Mouse (Mus musculus) forebrain, embryonic 11.5 days (tissue): ENCODE measurements around the gene Plek. TPM values are rescaled to one million over a fixed set of nuclear protein-coding genes. Genes with fewer than 3 reads are reported as not detected.

Source experiments
- ATAC-seq: fragments of 200-750 bp; cut with Nextera tagmentation; replicated peaks from 2 replicates; pipeline ENCODE4 v1.8.0; 2017; ENCODE audit warnings: moderate TSS enrichment; ENCODE audit not compliant: low FRiP score
- DNase-seq: peaks from one replicate; pipeline ENCODE4 v3.0.0-alpha.2; 2017; ENCODE audit warnings: low spot score
- H3K27ac ChIP-seq: fragments of 300-500 bp; sonication (generic); 2 replicates; pipeline ENCODE4 v1.5.1; 2014; ENCODE audit warnings: low read depth, low read length
- H3K27me3 ChIP-seq: fragments of 300-500 bp; sonication (generic); 2 replicates; pipeline ENCODE4 v1.6.1; 2014; ENCODE audit warnings: mild to moderate bottlenecking, low read length, mixed read lengths; ENCODE audit not compliant: control insufficient read depth, insufficient read depth
- H3K36me3 ChIP-seq: fragments of 300-500 bp; sonication (generic); 2 replicates; pipeline ENCODE4 v1.6.1; 2014; ENCODE audit warnings: mild to moderate bottlenecking, low read length, moderate library complexity, mixed read lengths; ENCODE audit not compliant: control insufficient read depth, insufficient read depth
- H3K4me1 ChIP-seq: fragments of 300-500 bp; sonication (generic); replicated peaks from 2 replicates; pipeline ENCODE4 v1.6.1; 2014; ENCODE audit warnings: low read length, mixed read lengths; ENCODE audit not compliant: control insufficient read depth, insufficient read depth
- H3K4me2 ChIP-seq: fragments of 300-500 bp; sonication (generic); 2 replicates; pipeline ENCODE4 v1.6.1; 2014; ENCODE audit warnings: low read depth, mild to moderate bottlenecking, low read length, moderate library complexity, mixed read lengths; ENCODE audit not compliant: severe bottlenecking
- H3K4me3 ChIP-seq: fragments of 300-500 bp; sonication (generic); 2 replicates; pipeline ENCODE4 v1.5.1; 2014; ENCODE audit warnings: low read depth, low read length
- H3K9ac ChIP-seq: fragments of 300-500 bp; sonication (generic); 2 replicates; pipeline ENCODE4 v1.6.1; 2014; ENCODE audit warnings: low read length
- H3K9me3 ChIP-seq: fragments of 300-500 bp; sonication (generic); 2 replicates; pipeline ENCODE4 v1.6.1; 2016; ENCODE audit warnings: low read length, mixed read lengths; ENCODE audit not compliant: control insufficient read depth
- WGBS: fragments of 180-500 bp; shearing (Covaris S2); extraction: QIAGEN DNeasy Blood & Tissue Kit; methylation state at CpG from one replicate; pipeline ENCODE4 v1.1.7; 2014; 5-methylcytosine and 5-hydroxymethylcytosine counted together
- polyA plus RNA-seq: library from polyadenylated mRNA; unstranded; fragments of >200 nt; fragmentation: Nextera tagmentation; extraction: Ambion mirVana; gene quantifications from 2 replicates; pipeline ENCODE4 v1.2.1, GENCODE M21; 2014

Gene Plek
- polyA plus RNA-seq, 1 experiment from 2014 or later, result 6.0 TPM

DNA sequence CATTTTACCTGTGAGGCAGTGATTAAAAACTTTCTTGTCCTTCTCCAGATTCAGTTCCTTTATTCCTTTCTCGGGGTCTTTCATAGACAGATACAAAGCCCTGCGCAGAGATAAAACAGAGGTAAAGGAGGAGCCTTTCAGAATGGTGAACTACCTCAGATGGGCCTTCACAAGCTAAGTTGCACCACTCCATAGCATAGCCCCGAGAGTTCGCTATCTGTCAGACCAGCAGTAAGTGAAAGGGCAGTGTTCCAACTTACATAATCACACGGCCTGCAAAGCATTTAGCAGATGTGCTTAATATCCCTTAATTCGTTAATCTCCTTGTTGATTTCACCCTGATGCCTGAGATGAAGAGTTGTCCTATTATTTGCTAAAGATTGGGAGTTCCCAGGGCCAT, 59.3 kb downstream of the Plek start:
- H3K4me2 ChIP-seq, result no peak overlapping the region
- 80% methylated on average over 6 of the region's 6 CpGs for WGBS
- no peaks in the 10 kb centered on the region for H3K9me3 ChIP-seq
- no peak overlapping the region for H3K9ac ChIP-seq
- H3K4me1 ChIP-seq, result no peaks in the 10 kb centered on the region
- H3K36me3 ChIP-seq, result no peaks in the 10 kb centered on the region
- H3K4me3 ChIP-seq, result no peak overlapping the region
- DNase-seq, result no peak
- no peak overlapping the region for H3K27ac ChIP-seq
- H3K27me3 ChIP-seq, result no peaks in the 10 kb centered on the region
- ATAC-seq, result no peak

DNA sequence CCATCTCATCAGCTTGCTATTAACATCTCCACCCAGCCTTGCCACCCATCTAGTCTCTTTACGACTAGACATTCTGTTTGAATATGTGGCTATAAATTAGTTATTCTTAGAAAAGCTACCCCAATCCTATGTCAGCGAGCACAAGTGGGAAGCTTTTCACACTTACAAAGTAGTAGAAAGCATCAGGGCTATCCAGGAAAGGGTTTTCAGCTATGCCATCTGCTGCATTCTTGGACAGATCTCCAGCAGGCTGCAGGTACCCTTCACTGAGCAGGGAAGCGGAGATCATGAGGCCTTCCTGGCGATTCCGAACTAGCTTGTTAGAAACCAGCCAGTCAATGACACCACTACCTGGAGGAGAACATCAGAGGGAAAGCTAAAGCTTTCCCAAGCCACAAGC, 62.3 kb downstream of the Plek start:
- Histone ChIP-seq H3K27me3 (no peaks in the 10 kb centered on the region), H3K9me3 (no peaks in the 10 kb centered on the region), H3K4me2 (no peak overlapping the region), H3K27ac (no peak overlapping the region), H3K9ac (no peak overlapping the region), H3K36me3 (no peaks in the 10 kb centered on the region), H3K4me3 (no peak overlapping the region), H3K4me1 (no peaks in the 10 kb centered on the region)
- ATAC-seq, result no peak
- DNase-seq, result no peak
- 91% methylated on average over 5 of the region's 5 CpGs for WGBS

DNA sequence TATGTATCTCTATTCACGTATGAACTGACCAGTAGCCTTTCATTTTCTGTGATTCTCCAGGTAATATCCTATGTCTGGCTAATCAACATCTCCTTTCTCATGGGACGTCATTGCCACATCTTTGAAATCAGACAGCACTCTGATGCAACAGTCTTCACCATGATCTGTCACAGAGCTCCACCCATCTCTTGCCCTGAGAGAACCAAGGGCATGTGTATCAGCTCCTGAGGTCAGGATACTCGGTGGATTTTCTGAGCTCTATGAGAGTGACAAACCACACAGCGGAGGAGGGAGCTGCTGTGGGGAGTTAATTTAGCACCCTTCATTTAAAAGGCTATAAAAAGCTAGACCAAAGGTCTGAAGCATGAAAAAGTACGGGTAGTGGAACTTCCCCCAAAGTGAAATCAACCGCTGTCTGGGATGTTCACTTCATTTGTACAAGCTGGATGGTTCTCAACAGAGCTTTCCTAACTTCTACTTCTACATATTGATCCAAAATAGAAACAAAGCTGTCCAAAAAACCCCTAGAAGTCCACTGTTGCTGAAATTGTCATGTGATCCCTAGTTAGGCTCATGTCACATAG, 64.3 kb downstream of the Plek start:
- H3K27ac ChIP-seq, result no peak overlapping the region
- no peaks in the 10 kb centered on the region for H3K27me3 ChIP-seq
- no peak overlapping the region for H3K9ac ChIP-seq
- 82% methylated on average over 6 of the region's 6 CpGs for WGBS
- ATAC-seq (no peak), DNase-seq (no peak)
- H3K4me2 ChIP-seq, result no peak overlapping the region
- H3K36me3 ChIP-seq, result no peaks in the 10 kb centered on the region
- no peak overlapping the region for H3K4me3 ChIP-seq
- H3K9me3 ChIP-seq, result no peaks in the 10 kb centered on the region
- no peaks in the 10 kb centered on the region for H3K4me1 ChIP-seq

DNA sequence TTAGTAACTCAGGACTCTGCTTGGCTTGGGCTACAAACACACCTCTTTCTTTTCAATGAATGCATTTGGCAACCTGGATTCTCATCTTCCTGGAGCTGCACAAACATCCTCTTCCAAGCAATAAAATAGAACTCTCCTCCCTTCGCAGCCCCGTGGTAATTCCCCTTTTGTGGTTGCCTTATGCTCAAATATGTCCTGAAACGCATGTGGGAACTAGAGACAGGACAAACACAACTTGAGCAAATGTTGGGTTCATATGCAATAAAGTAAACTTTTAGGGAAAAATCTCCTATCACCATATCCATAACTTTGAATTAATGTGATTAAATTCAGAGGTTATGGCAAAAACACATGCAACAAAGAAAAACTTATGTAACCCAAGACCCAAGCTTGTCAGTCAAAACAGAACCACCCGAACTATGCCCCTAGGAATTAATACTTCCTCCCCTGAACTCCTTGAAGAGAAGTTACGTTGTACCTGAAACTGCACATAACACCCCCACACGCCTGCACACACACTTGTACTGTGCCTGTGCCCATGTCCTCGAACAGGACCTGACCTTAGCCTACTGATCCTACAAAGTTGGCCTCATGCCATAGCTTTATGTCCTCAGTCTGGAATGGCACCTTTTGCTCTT, 65.5 kb downstream of the Plek start:
- H3K27ac ChIP-seq, result no peak overlapping the region
- no peaks in the 10 kb centered on the region for H3K27me3 ChIP-seq
- H3K4me3 ChIP-seq, result no peak overlapping the region
- ATAC-seq (no peak), DNase-seq (no peak)
- no peak overlapping the region for H3K9ac ChIP-seq
- no peaks in the 10 kb centered on the region for H3K36me3 ChIP-seq
- whole genome bisulfite sequencing, result 86% methylated on average over 7 of the region's 7 CpGs
- H3K9me3 ChIP-seq, result no peaks in the 10 kb centered on the region
- no peaks in the 10 kb centered on the region for H3K4me1 ChIP-seq
- no peak overlapping the region for H3K4me2 ChIP-seq

DNA sequence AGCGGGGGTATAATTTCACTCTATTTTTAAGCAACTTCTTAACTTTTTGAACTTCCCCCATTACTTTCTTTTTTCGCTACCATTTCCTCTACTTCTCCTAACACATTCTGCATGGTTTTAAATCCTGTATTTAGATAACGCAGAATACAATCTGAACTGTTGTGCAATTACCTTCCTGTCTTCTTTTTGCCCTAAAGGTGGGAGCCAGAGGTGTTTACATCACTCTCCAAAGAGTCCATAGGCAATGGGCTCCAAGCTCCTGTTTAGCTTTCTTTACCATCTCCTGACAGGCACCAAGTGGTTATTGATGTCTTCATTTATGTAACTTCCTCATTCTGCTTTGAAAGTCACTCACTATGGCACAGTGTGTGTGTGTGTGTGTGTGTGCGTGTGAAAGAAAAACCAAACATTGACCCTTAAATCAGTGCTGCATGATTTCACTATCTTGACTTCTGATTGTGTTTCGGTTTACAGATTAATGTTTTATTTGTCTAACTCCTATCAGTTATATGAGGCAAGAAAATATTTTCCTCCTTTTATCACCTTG, 73.9 kb downstream of the Plek start:
- WGBS, result 86% methylated on average over 5 of the region's 5 CpGs
- H3K36me3 ChIP-seq, result no peaks in the 10 kb centered on the region
- no peak overlapping the region for H3K4me2 ChIP-seq
- H3K9me3 ChIP-seq, result no peaks in the 10 kb centered on the region
- H3K27ac ChIP-seq, result no peak overlapping the region
- DNase-seq (no peak), ATAC-seq (no peak)
- H3K9ac ChIP-seq, result no peak overlapping the region
- no peak overlapping the region for H3K4me3 ChIP-seq
- no peaks in the 10 kb centered on the region for H3K27me3 ChIP-seq
- no peaks in the 10 kb centered on the region for H3K4me1 ChIP-seq

DNA sequence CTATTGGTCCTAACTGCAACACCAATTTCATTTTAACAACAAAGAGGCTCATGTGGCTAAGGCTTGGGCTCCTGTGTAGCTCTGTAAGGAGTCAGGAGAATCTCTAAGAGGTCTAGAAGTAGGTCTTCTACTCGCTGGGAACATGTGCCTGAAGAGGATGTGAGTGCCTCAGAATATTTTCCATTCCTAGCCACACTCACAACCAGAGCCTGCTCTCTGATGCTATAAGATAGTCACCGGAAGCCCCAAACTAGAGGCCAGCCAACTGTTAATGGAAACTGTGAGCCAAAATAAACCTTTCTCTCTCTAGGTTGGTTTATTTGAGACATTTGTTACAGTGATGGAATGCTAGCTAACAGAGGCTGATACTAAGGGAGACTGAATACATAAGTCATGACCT, 74.6 kb downstream of the Plek start:
- WGBS, result 72% methylated on average over 2 of the region's 2 CpGs
- DNase-seq, result no peak
- H3K9me3 ChIP-seq, result no peaks in the 10 kb centered on the region
- no peak overlapping the region for H3K4me3 ChIP-seq
- no peaks in the 10 kb centered on the region for H3K4me1 ChIP-seq
- no peaks in the 10 kb centered on the region for H3K36me3 ChIP-seq
- no peak overlapping the region for H3K4me2 ChIP-seq
- ATAC-seq, result no peak
- H3K27ac ChIP-seq, result no peak overlapping the region
- no peaks in the 10 kb centered on the region for H3K27me3 ChIP-seq
- no peak overlapping the region for H3K9ac ChIP-seq

DNA sequence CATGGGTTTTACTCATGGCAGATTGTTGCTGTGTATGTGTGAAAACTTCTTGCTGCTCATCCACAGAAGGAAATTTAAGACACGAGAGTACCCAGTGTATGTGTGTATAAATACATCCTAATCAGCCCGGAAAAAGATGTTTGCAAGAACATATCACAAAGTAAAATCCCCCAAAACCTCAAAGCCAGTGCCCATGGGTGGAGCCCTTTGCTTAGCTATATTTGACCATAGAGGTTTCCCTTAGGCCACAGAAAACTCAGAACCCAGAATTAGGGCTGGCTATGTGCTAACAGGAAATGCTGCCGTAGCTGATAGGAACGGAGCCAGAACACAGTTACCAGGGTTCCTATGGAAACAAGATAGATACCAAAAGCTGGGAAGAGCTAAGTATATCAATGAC, 75.2 kb downstream of the Plek start:
- no peak for DNase-seq
- Histone ChIP-seq H3K36me3 (no peaks in the 10 kb centered on the region), H3K27me3 (no peaks in the 10 kb centered on the region), H3K4me3 (no peak overlapping the region), H3K4me1 (no peaks in the 10 kb centered on the region), H3K27ac (no peak overlapping the region), H3K9me3 (no peaks in the 10 kb centered on the region), H3K9ac (no peak overlapping the region), H3K4me2 (no peak overlapping the region)
- WGBS, result 90% methylated on average over 4 of the region's 4 CpGs
- ATAC-seq, result no peak

DNA sequence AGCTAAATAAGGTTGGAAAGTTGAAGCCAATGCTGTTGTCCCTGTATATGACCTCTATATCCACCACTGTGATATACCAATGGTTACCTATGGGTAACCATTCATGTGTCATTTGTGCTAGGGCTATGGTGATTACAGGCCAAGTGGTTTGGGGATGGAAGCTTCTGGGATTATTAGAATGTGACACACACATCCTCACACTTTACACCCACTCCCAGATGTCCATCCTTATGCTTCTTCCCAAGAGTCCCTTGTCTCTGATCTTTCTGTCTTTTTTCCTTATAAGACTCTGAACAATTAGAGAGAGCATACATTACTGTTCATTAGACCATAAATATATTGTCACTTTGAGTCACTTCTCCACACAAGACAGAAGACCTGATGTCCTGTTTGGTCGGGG, 79.1 kb downstream of the Plek start:
- ATAC-seq, result no peak
- 89% methylated on average over 1 of the region's 1 CpGs for WGBS
- no peaks in the 10 kb centered on the region for H3K9me3 ChIP-seq

DNA sequence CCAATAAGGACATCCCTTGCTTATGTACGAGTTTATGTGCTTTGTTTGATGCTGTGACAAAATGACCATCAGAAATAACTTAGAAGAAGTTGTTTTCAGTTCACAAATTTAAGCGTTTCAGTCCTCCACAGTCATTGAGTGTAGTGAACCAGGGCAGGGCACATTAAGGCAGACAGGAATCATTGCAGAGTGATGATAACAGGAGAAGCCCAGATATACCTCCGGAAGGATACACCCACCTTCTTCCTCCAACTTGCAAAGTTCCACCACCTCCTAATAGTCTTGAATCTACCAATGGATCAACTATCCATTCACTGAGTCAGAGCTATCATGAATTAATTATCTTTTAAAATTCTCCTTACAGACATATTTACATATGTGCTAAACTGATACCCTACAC, 80.2 kb downstream of the Plek start:
- no peaks in the 10 kb centered on the region for H3K4me1 ChIP-seq
- DNase-seq, result no peak
- H3K9ac ChIP-seq, result no peak overlapping the region
- WGBS, result 85% methylated on average over 3 of the region's 3 CpGs
- no peaks in the 10 kb centered on the region for H3K9me3 ChIP-seq
- ATAC-seq, result no peak
- H3K36me3 ChIP-seq, result no peaks in the 10 kb centered on the region
- H3K4me3 ChIP-seq, result no peak overlapping the region
- H3K4me2 ChIP-seq, result no peak overlapping the region
- no peak overlapping the region for H3K27ac ChIP-seq
- H3K27me3 ChIP-seq, result no peaks in the 10 kb centered on the region

More for the DNA sequence above, 79.1 kb downstream of the Plek start:
- no peak overlapping the region for H3K4me3 ChIP-seq
- no peaks in the 10 kb centered on the region for H3K27me3 ChIP-seq
- no peak overlapping the region for H3K4me2 ChIP-seq
- DNase-seq, result no peak
- no peak overlapping the region for H3K27ac ChIP-seq
- H3K4me1 ChIP-seq, result no peaks in the 10 kb centered on the region
- H3K36me3 ChIP-seq, result no peaks in the 10 kb centered on the region
- no peak overlapping the region for H3K9ac ChIP-seq
